Mouse (Mus musculus) forebrain, embryonic 10.5 days (tissue): Measurements from ENCODE around the gene Obp2b. TPM values are rescaled to one million over a fixed set of nuclear protein-coding genes. Genes with fewer than 3 reads are reported as not detected.

Experiments used
- DNase-seq: peaks from one replicate; pipeline ENCODE4 v3.0.0-alpha.2; 2017; ENCODE audit warnings: low spot score; ENCODE audit errors: extremely low spot score
- H3K27ac ChIP-seq: fragments of 300-500 bp; sonication (generic); 2 replicates; pipeline ENCODE4 v1.5.1; 2016; ENCODE audit warnings: mild to moderate bottlenecking
- H3K27me3 ChIP-seq: fragments of 300-500 bp; sonication (generic); 2 replicates; pipeline ENCODE4 v1.6.1; 2016; ENCODE audit warnings: mild to moderate bottlenecking; ENCODE audit not compliant: poor library complexity, severe bottlenecking
- H3K36me3 ChIP-seq: fragments of 300-500 bp; sonication (generic); replicated peaks from 2 replicates; pipeline ENCODE4 v1.6.1; 2016; ENCODE audit warnings: mild to moderate bottlenecking, moderate library complexity
- H3K4me1 ChIP-seq: fragments of 300-500 bp; sonication (generic); 2 replicates; pipeline ENCODE4 v1.6.1; 2016
- H3K4me3 ChIP-seq: fragments of 300-500 bp; sonication (generic); 2 replicates; pipeline ENCODE4 v1.5.1; 2016; ENCODE audit warnings: mild to moderate bottlenecking, moderate library complexity
- H3K9me3 ChIP-seq: fragments of 300-500 bp; sonication (generic); 2 replicates; pipeline ENCODE4 v1.6.1; 2016; ENCODE audit warnings: mild to moderate bottlenecking, moderate library complexity
- WGBS: fragments of 180-500 bp; shearing (Covaris S2); methylation state at CpG from one replicate; pipeline ENCODE4 v1.1.7; 2016; 5-methylcytosine and 5-hydroxymethylcytosine counted together
- polyA plus RNA-seq: library from polyadenylated mRNA; unstranded; fragments of >200 nt; fragmentation: Nextera tagmentation; extraction: Ambion mirVana; gene quantifications from 2 replicates; pipeline ENCODE4 v1.2.1, GENCODE M21; 2016

Obp2b gene
- polyA plus RNA-seq, 1 experiment from 2014 or later: not detected

GRCm38 (mm10) chr2:25733199-25733930, 3.4 kb upstream of the Obp2b start:
- H3K27me3 ChIP-seq: no peaks in the 10 kb centered on the region
- H3K4me3 ChIP-seq: no peak overlapping the region
- no peaks in the 10 kb centered on the region; the same call in 1 of the 2 replicates for H3K9me3 ChIP-seq
- H3K36me3 ChIP-seq: no peaks in the 10 kb centered on the region
- H3K4me1 ChIP-seq: no peaks in the 10 kb centered on the region
- 67% methylated on average over 2 of the region's 2 CpGs for WGBS
- H3K27ac ChIP-seq: no peak overlapping the region
- DNase-seq: no peak

- WGBS: 81% methylated on average over 1 of the region's 1 CpGs
- Histone ChIP-seq H3K4me3 (no peak overlapping the region), H3K27me3 (no peaks in the 10 kb centered on the region), H3K9me3 (no peaks in the 10 kb centered on the region), H3K4me1 (no peaks in the 10 kb centered on the region), H3K36me3 (no peaks in the 10 kb centered on the region), H3K27ac (no peak overlapping the region)
- no peak for DNase-seq
Observed at GRCm38 (mm10) chr2:25741671-25742070, 4.9 kb downstream of the Obp2b start.

GRCm38 (mm10) chr2:25754201-25754600, 17.4 kb downstream of the Obp2b start:
- Histone ChIP-seq H3K36me3 (no peaks in the 10 kb centered on the region), H3K27ac (no peak overlapping the region), H3K4me1 (no peaks in the 10 kb centered on the region), H3K9me3 (peaks cover 6% of the 10 kb centered on the region; the same call in 1 of the 2 replicates), H3K27me3 (no peaks in the 10 kb centered on the region), H3K4me3 (no peak overlapping the region)
- 90% methylated on average over 1 of the region's 1 CpGs for WGBS
- no peak for DNase-seq

- no peaks in the 10 kb centered on the region for H3K27me3 ChIP-seq
- WGBS: 43% methylated on average over 4 of the region's 4 CpGs
- no peaks in the 10 kb centered on the region for H3K36me3 ChIP-seq
- no peak overlapping the region for H3K27ac ChIP-seq
- H3K4me3 ChIP-seq: no peak overlapping the region
- DNase-seq: no peak
- H3K9me3 ChIP-seq: peaks cover 6% of the 10 kb centered on the region; the same call in 1 of the 2 replicates
- no peaks in the 10 kb centered on the region for H3K4me1 ChIP-seq
Observed at GRCm38 (mm10) chr2:25758064-25758625, 21.3 kb downstream of the Obp2b start.

- Histone ChIP-seq H3K4me3 (no peak within 1 kb of the TSS), H3K36me3 (no peaks in the 10 kb centered on the region), H3K9me3 (no peaks in the 10 kb centered on the region), H3K27me3 (no peaks in the 10 kb centered on the region), H3K27ac (no peak within 1 kb of the TSS), H3K4me1 (no peaks in the 10 kb centered on the region)
- DNase-seq: no peak
- 56% methylated on average over 2 of the region's 2 CpGs for WGBS
Observed at GRCm38 (mm10) chr2:25765269-25765668, 28.5 kb downstream of the Obp2b start, which contains the start of gene Lcn3. Gene Lcn3 (plus strand): TSS chr2:25765569.

- H3K36me3 ChIP-seq: no peaks in the 10 kb centered on the region
- no peak overlapping the region for H3K27ac ChIP-seq
- DNase-seq: no peak
- no peak overlapping the region for H3K4me3 ChIP-seq
- no peaks in the 10 kb centered on the region for H3K4me1 ChIP-seq
- no peaks in the 10 kb centered on the region for H3K27me3 ChIP-seq
- no peaks in the 10 kb centered on the region for H3K9me3 ChIP-seq
- WGBS: 85% methylated on average over 4 of the region's 4 CpGs
Observed at GRCm38 (mm10) chr2:25767764-25768163, 31.0 kb downstream of the Obp2b start.

- 89% methylated on average over 2 of the region's 2 CpGs for WGBS
- H3K9me3 ChIP-seq: no peaks in the 10 kb centered on the region
- no peak overlapping the region for H3K4me3 ChIP-seq
- H3K27ac ChIP-seq: no peak overlapping the region
- no peaks in the 10 kb centered on the region for H3K36me3 ChIP-seq
- H3K27me3 ChIP-seq: no peaks in the 10 kb centered on the region
- DNase-seq: no peak
- no peaks in the 10 kb centered on the region for H3K4me1 ChIP-seq
Observed at GRCm38 (mm10) chr2:25773507-25773906, 36.7 kb downstream of the Obp2b start.

- Histone ChIP-seq H3K4me1 (no peaks in the 10 kb centered on the region), H3K9me3 (no peaks in the 10 kb centered on the region), H3K27ac (no peak overlapping the region), H3K27me3 (no peaks in the 10 kb centered on the region), H3K4me3 (no peak overlapping the region), H3K36me3 (no peaks in the 10 kb centered on the region)
- no peak for DNase-seq
- WGBS: 84% methylated on average over 2 of the region's 2 CpGs
Observed at GRCm38 (mm10) chr2:25774640-25775039, 37.8 kb downstream of the Obp2b start.

GRCm38 (mm10) chr2:25775991-25776390, 39.2 kb downstream of the Obp2b start:
- Histone ChIP-seq H3K27me3 (no peaks in the 10 kb centered on the region), H3K4me1 (no peaks in the 10 kb centered on the region), H3K27ac (no peak overlapping the region), H3K36me3 (no peaks in the 10 kb centered on the region), H3K9me3 (no peaks in the 10 kb centered on the region), H3K4me3 (no peak overlapping the region)
- 58% methylated on average over 3 of the region's 3 CpGs for WGBS
- no peak for DNase-seq

- H3K27ac ChIP-seq: no peak within 1 kb of the TSS
- H3K9me3 ChIP-seq: no peaks in the 10 kb centered on the region
- no peaks in the 10 kb centered on the region for H3K36me3 ChIP-seq
- H3K4me3 ChIP-seq: no peak within 1 kb of the TSS
- 93% methylated on average over 1 of the region's 1 CpGs for WGBS
- no peaks in the 10 kb centered on the region for H3K4me1 ChIP-seq
- no peaks in the 10 kb centered on the region for H3K27me3 ChIP-seq
- no peak for DNase-seq
Observed at GRCm38 (mm10) chr2:25776717-25777116, 39.9 kb downstream of the Obp2b start, which contains the start of gene Lcn11. Gene Lcn11 (plus strand): TSS chr2:25777017.

GRCm38 (mm10) chr2:25779076-25779475, 42.3 kb downstream of the Obp2b start:
- H3K27me3 ChIP-seq: no peaks in the 10 kb centered on the region
- H3K36me3 ChIP-seq: no peaks in the 10 kb centered on the region
- no peak for DNase-seq
- no peak overlapping the region for H3K4me3 ChIP-seq
- no peak overlapping the region for H3K27ac ChIP-seq
- no peaks in the 10 kb centered on the region for H3K9me3 ChIP-seq
- WGBS: 93% methylated on average over 9 of the region's 9 CpGs
- H3K4me1 ChIP-seq: no peaks in the 10 kb centered on the region

GRCm38 (mm10) chr2:25780921-25781320, 44.1 kb downstream of the Obp2b start:
- peaks cover 2% of the 10 kb centered on the region; the same call in 1 of the 2 replicates for H3K4me1 ChIP-seq
- no peaks in the 10 kb centered on the region for H3K9me3 ChIP-seq
- H3K36me3 ChIP-seq: no peaks in the 10 kb centered on the region
- DNase-seq: no peak
- H3K4me3 ChIP-seq: no peak overlapping the region
- H3K27ac ChIP-seq: no peak overlapping the region
- H3K27me3 ChIP-seq: no peaks in the 10 kb centered on the region
- WGBS: 76% methylated on average over 4 of the region's 4 CpGs

- DNase-seq: no peak
- Histone ChIP-seq H3K9me3 (no peaks in the 10 kb centered on the region), H3K4me1 (peaks cover 9% of the 10 kb centered on the region), H3K4me3 (no peak within 1 kb of the TSS), H3K36me3 (no peaks in the 10 kb centered on the region), H3K27ac (no peak within 1 kb of the TSS), H3K27me3 (no peaks in the 10 kb centered on the region)
- 86% methylated on average over 3 of the region's 3 CpGs for WGBS
Observed at GRCm38 (mm10) chr2:25781957-25782356, 45.1 kb downstream of the Obp2b start, which contains the start of gene Gm13539. Gene Gm13539 (plus strand): TSS chr2:25782257.
